Mouse (Mus musculus) heart, adult 2 months (tissue): Measurements from ENCODE around the gene AC140267.1.

Source experiments
- CTCF ChIP-seq: fragments of 200-600 bp; IDR thresholded peaks from 2 replicates; pipeline ENCODE4 v1.8.1; 2022; ENCODE audit warnings: antibody characterized with exemption, mild to moderate bottlenecking, moderate library complexity
- EP300 ChIP-seq: fragments of 200-500 bp; IDR thresholded peaks from 2 replicates; pipeline ENCODE4 v1.6.1; 2011; ENCODE audit warnings: low read depth, low read length, control low read depth; ENCODE audit not compliant: insufficient read depth
- POLR2A ChIP-seq: fragments of 200-500 bp; IDR thresholded peaks from 2 replicates; pipeline ENCODE4 v1.6.1; 2011; ENCODE audit warnings: mild to moderate bottlenecking, low read depth, low read length, control low read depth; ENCODE audit not compliant: insufficient read depth

- TF ChIP-seq CTCF = no peak
- no peak for TF ChIP-seq POLR2A
- no peak for TF ChIP-seq EP300
Observed at GRCm38 (mm10) chr15:80271858-80272396, 36.3 kb downstream of the AC140267.1 start.
